Mouse (Mus musculus): Measurements from ENCODE around the gene Plek.

The Plek gene

DNA sequence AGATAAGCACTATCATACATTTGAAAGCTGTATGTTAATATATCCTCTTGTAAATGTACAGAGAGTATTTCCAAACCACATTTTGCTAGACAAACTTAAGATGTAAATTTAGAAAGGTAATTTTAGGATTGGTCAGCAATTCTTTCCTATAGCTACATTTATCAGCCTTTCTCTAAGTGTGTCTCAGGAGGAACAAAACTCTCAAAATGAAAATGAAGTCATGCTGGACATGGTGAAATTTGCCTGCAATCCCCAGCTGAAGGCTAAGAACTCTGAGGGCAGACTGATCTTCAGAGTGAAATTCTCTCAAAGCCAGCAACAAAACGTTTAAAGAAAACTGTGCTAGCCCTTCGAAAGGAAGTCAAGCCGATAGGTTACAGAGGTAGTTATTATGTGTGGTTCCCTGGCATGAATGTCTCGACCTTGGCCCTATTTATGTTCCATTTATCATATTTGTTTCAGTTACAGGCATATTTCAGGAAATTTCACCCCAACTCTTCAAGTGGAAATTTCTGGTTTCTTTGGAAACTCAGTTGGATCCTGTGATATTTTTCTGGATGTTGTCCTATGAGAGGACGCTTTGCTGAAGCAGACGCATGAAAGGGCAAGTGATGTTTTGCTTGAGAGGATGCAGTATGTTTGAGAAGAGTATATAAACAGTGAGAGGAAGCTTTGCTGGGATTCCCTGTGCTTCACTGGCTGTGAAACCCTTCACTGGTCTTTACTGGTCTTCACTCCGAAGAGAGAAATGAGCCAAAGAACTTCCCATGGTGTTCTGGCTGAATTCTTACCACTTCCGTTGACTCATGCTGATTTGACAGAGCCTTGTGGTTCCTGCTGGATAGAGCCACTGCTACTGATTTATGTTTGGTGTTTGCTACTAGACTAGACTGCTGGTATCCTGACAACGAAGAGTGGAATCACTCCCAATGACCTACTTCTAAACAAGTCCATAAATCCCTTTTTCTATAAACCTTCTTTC, 51.5 kb downstream of the Plek start:
- no peak for DNase-seq (ENCODE audit: low read depth, low spot score)

DNA sequence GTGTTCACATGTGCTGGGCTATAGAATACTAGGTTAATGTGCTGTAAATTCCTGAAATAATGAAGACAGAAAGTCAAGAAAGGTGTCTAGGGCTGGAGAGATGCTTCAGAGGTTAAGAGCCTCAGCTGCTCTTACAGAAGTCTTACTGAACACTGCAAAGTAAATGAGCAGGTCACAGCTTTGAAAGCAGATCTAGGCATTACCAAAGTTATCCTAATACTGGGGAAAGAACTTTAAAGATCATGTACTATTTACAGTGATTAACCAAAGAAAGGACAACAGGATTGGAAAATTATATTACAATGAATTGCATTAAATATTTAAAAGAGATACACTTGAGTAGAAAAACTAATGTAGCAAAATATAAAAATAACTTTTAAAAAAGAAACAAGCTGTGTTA, 52.2 kb downstream of the Plek start:
- DNase-seq (ENCODE audit: low read depth, low spot score), result no peak

- DNase-seq (ENCODE audit: low read depth, low spot score), result no peak
These were observed 52.8 kb downstream of the Plek start for GRCm38 (mm10) chr11:16999387-16999786.

- DNase-seq (ENCODE audit: low read depth, low spot score), result no peak
These were observed 54.7 kb downstream of the Plek start for GRCm38 (mm10) chr11:16997465-16997864.

GRCm38 (mm10) chr11:16996818-16997217, 55.4 kb downstream of the Plek start:
- no peak for DNase-seq (ENCODE audit: low read depth, low spot score)

GRCm38 (mm10) chr11:16992880-16993279, 59.3 kb downstream of the Plek start:
- DNase-seq (ENCODE audit: low read depth, low spot score), result no peak

GRCm38 (mm10) chr11:16989885-16990284, 62.3 kb downstream of the Plek start:
- no peak for DNase-seq (ENCODE audit: low read depth, low spot score)

DNA sequence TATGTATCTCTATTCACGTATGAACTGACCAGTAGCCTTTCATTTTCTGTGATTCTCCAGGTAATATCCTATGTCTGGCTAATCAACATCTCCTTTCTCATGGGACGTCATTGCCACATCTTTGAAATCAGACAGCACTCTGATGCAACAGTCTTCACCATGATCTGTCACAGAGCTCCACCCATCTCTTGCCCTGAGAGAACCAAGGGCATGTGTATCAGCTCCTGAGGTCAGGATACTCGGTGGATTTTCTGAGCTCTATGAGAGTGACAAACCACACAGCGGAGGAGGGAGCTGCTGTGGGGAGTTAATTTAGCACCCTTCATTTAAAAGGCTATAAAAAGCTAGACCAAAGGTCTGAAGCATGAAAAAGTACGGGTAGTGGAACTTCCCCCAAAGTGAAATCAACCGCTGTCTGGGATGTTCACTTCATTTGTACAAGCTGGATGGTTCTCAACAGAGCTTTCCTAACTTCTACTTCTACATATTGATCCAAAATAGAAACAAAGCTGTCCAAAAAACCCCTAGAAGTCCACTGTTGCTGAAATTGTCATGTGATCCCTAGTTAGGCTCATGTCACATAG, 64.3 kb downstream of the Plek start:
- DNase-seq (ENCODE audit: low read depth, low spot score), result no peak

DNA sequence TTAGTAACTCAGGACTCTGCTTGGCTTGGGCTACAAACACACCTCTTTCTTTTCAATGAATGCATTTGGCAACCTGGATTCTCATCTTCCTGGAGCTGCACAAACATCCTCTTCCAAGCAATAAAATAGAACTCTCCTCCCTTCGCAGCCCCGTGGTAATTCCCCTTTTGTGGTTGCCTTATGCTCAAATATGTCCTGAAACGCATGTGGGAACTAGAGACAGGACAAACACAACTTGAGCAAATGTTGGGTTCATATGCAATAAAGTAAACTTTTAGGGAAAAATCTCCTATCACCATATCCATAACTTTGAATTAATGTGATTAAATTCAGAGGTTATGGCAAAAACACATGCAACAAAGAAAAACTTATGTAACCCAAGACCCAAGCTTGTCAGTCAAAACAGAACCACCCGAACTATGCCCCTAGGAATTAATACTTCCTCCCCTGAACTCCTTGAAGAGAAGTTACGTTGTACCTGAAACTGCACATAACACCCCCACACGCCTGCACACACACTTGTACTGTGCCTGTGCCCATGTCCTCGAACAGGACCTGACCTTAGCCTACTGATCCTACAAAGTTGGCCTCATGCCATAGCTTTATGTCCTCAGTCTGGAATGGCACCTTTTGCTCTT, 65.5 kb downstream of the Plek start:
- DNase-seq (ENCODE audit: low read depth, low spot score), result no peak

GRCm38 (mm10) chr11:16978161-16978707, 73.9 kb downstream of the Plek start:
- DNase-seq (ENCODE audit: low read depth, low spot score), result no peak

GRCm38 (mm10) chr11:16977611-16978010, 74.6 kb downstream of the Plek start:
- DNase-seq (ENCODE audit: low read depth, low spot score), result no peak

DNA sequence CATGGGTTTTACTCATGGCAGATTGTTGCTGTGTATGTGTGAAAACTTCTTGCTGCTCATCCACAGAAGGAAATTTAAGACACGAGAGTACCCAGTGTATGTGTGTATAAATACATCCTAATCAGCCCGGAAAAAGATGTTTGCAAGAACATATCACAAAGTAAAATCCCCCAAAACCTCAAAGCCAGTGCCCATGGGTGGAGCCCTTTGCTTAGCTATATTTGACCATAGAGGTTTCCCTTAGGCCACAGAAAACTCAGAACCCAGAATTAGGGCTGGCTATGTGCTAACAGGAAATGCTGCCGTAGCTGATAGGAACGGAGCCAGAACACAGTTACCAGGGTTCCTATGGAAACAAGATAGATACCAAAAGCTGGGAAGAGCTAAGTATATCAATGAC, 75.2 kb downstream of the Plek start:
- no peak for DNase-seq (ENCODE audit: low read depth, low spot score)

- no peak for DNase-seq (ENCODE audit: low read depth, low spot score)
These were observed 79.1 kb downstream of the Plek start for GRCm38 (mm10) chr11:16973086-16973485.

DNA sequence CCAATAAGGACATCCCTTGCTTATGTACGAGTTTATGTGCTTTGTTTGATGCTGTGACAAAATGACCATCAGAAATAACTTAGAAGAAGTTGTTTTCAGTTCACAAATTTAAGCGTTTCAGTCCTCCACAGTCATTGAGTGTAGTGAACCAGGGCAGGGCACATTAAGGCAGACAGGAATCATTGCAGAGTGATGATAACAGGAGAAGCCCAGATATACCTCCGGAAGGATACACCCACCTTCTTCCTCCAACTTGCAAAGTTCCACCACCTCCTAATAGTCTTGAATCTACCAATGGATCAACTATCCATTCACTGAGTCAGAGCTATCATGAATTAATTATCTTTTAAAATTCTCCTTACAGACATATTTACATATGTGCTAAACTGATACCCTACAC, 80.2 kb downstream of the Plek start:
- no peak for DNase-seq (ENCODE audit: low read depth, low spot score)

- no peak for DNase-seq (ENCODE audit: low read depth, low spot score)
These were observed 82.5 kb downstream of the Plek start for GRCm38 (mm10) chr11:16969650-16970049.

GRCm38 (mm10) chr11:16967806-16968205, 84.4 kb downstream of the Plek start:
- DNase-seq (ENCODE audit: low read depth, low spot score), result peak; percentile 20

GRCm38 (mm10) chr11:16958520-16958919, 93.7 kb downstream of the Plek start:
- no peak for DNase-seq (ENCODE audit: low read depth, low spot score)

DNA sequence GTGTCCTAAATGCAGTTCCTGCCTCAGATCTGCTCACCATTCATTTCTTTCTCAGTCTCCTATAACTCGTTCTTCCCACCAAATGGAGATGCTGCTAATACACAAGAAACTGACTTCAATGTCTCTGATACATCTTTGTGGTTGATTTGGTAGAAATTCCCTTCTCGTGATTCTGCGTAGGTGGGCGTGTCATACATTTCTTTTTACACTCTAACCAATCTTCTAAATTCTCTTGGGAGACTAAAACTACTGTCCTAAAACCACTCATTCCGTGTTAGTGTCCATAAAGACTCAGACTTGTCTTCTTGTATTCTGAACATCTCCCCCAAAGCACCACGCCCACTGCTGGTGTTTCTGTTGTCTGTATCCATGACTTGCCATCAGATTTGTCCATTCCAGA, 95.2 kb downstream of the Plek start:
- no peak for DNase-seq (ENCODE audit: low read depth, low spot score)

GRCm38 (mm10) chr11:16956115-16956862, 95.9 kb downstream of the Plek start:
- no peak for DNase-seq (ENCODE audit: low read depth, low spot score)

DNA sequence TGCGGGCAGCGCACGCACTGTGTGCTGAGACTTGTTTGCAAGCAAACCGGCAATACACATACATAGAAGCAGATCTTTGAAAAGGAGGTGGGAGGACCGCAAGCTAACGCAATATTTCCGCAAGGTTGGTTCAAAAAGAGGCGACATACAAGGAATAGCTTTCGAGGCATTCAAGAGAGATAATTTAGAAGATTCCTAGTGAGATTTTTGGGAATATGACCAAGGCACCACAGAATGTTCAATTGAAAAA, 100.5 kb downstream of the Plek start:
- DNase-seq (ENCODE audit: low read depth, low spot score), result no peak

DNA sequence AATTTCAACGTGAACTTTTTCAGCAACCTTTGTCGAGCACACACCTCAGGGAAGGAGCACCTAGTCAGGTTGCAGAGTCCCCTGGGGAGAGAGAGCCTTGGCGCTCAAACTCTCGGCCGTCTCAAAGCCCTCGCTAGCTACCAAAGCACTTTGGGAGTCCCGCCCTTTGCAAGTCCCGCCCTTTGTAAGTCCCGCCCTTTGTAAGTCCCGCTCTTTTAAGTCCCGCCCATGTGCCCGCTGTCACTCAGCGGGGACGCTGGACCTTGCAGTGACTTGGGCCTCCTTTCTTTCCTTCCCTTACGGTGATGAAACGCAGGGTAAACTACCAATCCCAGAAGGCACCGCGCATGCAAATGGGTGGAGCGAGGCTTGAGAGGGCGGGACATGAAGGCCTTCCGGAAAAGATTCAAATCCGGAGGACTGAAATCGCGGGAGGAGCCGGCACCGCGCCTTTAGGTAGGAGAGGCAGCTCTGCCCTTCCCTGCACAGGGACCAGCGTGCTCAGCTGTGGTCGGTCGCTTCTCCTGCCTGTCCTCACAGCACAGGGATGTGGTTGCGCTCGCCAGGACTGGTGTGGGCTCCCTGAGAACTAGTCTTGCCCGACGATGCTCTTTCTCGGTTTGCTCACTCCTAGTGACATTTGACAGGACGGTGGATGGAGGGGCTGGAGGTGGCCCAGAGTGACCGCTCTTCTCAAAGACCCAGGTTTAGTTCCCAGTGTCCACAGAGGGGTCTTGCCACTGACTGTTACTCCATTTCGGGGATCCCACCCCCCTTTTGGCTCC, 101.0 kb downstream of the Plek start, which contains the start of gene Fbxo48:
Gene Fbxo48, plus strand, starts transcription at position 400 of the 785 bp plus-strand sequence.
- DNase-seq (ENCODE audit: low read depth, low spot score), result peak; percentile 99
